Mouse (Mus musculus) retina, embryonic 14.5 days (tissue): ENCODE data around the gene Slc9b2.
A peak's percentile ranks its signal among the peaks of the same experiment; 100 is the strongest.

Experiments
- DNase-seq: peaks from one replicate; pipeline ENCODE4 v3.0.0-alpha.2; 2015; ENCODE audit warnings: low spot score

Slc9b2 gene

DNA sequence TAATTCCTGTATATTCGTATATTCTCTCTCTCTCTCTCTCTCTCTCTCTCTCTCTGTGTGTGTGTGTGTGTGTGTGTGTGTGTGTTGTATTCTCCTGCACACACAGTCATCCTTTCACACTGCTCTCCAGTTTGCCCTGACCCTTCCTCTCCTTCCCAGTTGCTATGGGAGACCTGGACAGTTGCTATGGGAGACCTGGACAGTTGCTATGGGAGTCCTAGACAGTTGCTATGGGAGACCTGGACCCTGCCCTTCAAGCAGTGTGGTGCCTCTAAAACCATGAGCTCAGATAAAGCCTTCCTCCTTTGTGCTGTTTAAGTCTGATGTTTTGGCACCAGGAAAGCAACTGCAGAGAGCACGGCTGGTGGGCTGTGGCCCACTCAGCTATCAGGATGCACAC lies 6.2 kb downstream of the Slc9b2 start:
- DNase-seq: no peak

DNA sequence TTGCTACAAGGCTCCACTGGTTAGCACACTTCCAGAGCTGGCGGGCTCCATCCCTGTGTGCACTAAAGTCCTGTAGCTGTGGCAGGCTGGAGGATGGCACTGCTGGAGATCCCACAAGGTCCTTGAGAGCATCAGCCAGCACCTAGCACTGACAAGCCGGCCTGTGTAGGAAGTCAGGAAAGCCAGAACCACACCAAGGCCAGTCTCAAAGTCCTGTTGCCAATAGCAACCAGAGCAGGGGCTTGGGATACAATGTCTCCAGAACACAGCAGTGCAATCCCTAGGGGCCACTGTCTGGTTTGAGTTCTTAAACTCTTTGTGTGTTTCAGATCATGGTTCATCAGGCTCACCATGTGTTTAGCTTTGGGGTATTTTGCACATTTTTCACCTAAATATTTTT lies 7.3 kb downstream of the Slc9b2 start:
- DNase-seq: no peak

DNA sequence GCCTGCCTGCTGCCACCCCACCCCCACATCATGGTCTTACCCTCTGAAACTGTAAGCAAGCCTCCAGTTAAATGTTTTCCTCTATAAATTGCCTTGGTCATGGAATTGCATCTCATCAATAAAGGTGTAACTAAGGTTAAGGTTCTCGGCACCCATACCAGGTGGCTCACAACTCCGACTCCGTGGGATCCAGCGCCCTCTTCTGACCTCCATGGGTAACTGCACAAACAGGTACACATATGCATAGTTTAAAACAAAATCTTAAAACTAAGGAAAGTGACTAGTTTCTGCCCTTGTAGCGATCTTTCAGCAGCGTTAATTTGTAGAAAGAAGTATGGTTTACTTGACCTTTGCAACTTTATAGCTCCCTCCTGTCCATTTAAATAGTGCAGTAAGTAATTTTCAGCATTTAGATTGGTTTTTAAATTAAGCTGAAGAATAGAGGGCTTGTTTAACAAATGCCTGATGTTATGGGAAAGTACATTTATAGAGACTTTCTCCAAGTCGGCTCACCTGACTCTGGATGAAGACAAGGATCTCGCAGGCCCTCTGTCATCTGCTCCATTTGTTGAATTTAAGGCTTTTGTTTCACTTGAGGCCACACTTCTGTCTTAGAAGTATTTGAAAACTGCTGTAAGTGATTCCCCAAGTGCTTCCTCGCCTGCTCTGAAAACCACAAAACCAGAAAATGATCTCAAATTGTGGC lies 8.4 kb downstream of the Slc9b2 start:
- DNase-seq: no peak

DNA sequence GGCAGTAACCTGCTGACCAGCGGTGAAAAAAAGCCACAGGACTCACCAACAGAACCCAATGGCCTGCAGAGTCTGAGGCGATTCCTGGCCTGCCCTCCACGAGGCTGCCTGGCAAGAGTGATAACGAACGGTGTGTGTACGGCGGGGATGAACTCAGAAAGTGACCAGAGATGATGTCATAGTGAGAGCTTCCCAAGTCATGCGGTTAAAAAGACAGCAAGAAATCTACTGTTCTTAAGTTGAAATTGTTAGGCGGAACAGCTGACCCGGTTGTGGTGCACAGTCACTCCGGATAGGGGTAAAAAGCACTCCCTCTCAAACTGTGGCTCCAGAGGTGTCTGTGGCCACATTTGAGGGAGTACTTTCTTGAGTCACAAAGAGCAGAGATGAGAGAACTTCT lies 10.8 kb downstream of the Slc9b2 start:
- no peak for DNase-seq

DNA sequence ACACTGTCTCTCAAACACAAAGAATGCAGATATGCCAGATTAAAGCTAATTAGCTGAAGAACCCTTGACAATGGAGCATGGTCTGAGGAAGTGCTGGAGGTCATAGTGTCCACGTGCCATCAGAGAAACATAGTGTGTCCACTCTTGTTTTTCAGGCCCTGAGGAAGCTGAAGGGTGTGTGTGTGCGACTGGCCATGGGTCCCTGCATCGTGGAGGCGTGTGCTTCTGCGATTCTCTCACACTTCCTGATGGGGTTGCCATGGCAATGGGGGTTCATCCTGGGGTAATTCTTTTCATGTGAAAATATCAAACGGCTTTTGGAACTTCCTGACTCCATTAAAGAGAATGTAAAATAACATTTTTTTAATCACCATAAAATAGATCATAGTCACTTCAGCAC lies 16.9 kb downstream of the Slc9b2 start:
- DNase-seq: no peak

DNA sequence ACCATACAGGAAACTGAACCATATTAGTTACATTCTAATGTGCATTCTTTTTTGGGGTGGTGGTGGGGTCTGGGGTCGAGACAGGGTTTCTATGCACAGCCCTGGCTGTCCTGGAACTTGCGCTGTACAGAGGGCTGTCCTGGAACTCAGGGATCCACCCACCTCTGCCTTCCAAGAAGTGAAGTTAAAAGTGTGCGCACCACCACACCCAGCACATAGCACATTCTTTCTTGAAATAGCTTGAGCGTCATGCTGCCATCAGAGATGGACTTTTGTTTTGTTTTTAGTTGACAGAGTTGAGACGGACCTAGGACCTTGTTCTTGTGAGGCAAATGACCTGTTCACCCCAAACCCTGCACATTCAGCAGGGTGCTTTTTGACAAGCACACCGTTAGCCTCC lies 19.7 kb downstream of the Slc9b2 start:
- DNase-seq: no peak

DNA sequence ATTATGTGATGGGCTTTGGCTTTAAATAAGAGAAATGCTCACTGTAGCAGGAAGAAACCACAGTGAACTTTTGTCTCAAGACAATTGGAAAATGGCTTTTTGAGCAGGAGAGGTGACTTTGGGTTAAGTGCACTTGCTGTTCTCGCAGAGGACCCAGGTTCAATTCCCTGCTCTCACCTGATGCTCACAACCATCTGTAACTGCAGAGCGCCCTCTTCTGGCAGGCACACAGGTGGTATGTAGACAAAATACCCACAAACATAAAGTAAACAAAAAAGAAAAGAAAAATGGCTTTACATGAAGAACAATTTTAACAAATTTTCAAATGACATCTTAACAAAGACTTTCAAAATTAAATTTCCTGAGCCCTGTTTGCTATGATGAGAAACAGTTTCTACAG lies 20.1 kb downstream of the Slc9b2 start:
- DNase-seq: no peak

DNA sequence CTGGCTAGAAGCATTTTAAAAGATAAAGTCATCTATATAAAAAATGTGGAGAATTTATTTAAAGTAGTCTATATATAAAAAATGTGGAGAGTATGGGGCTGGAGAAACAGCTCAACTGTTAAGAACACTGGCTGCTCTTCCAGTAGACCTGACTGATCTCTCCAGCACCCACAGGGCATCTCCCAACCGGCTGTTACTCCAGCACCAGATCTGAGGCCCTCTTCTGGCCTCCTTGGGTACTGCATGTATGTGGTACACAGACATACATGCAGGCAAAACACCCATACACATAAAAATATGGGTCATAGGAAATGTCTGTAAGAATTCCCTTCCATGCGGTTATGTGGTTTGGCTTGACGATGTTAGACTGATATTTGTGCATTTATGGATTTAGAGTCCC lies 21.1 kb downstream of the Slc9b2 start:
- peak; percentile 67 for DNase-seq

DNA sequence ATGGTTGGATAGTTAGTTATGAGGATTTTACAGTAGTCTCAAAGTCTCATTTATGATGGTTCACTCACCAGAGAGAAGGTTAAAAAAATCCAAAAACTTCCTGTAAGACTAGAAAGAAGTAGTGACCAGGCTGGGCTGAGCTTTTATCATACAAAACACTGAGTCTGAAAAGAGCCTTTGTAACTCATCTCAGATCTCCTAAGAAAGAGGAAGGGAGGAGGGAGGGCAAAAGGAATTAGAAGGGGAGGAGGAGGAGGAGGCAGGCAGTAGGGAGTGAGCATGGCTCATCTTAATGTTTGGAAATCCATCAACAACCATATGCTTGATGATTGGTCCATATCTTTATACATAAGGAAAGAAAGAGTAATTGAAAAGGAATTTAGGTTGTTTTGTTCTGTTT lies 25.2 kb downstream of the Slc9b2 start:
- DNase-seq: no peak

DNA sequence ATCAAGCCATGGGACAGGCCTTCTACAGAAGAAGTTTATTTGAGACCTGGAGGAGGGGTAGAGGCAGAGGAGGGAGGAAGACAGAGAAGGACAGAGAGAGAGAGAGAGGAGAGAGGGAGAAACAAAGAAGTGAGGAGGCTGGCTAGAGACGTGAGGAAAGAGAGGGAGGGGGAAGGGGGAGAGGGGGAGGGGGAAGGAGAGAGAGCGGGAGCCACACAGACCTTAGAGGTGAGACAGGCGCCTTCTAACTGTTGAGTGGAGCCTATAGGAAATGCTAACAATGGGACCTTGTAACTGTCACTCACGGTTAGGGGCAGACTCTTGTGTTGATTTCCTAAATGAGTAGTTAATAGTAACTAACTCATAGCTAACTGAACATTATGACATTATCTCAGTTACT lies 26.3 kb downstream of the Slc9b2 start:
- no peak for DNase-seq

DNA sequence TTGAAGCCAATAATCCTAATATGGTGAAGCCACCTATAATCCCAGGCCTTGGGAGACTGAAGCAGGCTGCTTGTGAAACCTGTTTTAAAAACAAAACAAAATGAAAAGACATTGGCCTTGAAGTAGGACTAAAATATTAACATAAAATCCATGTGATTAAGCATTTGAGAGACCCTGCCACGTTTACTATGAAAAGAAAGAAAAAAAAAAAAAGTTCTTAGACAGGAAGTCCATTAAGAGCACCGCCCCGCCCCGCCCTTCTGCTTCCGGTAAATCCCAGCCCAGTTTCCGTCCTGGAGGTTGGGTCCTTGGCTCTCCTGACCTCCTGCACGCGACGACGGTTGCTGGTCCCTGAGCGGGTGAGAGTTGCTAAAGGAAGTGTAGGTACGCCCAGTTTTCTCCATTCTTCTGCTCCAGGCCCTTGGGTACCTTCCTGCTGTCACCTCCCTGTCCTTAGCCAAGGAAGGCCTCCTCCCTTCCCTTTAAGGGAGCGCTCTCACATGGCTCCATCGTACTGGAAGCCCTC lies 40.3 kb downstream of the Slc9b2 start, which contains the start of gene Slc9b1:
TSS of gene Slc9b1 (plus strand) at position 291 of the 526 bp plus-strand sequence.
- DNase-seq: no peak

DNA sequence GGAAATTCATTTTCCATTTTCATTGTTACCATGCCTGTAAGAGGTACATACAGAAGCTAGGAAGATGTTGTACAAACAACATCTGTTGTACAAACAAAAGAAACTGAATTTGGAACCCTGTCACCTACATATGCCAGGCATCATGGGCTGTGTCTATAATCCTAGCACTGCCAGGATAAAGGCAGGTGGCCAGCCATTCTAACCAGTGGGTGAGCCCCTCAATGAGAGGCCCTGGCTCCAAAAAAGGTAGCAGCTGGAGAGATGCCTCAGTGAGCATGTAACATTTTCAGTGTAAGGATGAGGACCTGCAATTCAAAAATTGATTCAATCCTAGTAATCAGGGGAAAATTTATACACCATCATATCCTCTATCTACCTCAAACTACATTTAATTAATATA lies 41.5 kb downstream of the Slc9b2 start:
- DNase-seq: no peak

DNA sequence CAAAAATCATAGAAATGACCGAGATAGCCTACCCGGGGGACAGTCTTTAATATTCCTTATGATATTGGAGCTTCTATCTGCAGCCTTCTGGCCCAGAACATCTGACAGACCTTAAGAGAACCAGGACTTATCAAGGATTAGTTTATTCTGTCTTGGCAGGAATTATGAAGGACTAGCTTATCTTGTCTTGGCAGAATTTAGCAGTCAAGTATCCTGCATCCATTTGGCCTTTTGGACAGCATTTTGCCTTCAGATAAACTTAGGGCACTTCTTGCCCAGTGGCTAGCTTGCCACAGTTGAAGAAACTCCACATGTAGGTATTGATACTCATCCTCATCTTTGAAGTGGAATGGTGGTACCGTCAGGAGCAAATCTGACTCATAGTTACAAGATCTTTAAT lies 44.4 kb downstream of the Slc9b2 start:
- no peak for DNase-seq

DNA sequence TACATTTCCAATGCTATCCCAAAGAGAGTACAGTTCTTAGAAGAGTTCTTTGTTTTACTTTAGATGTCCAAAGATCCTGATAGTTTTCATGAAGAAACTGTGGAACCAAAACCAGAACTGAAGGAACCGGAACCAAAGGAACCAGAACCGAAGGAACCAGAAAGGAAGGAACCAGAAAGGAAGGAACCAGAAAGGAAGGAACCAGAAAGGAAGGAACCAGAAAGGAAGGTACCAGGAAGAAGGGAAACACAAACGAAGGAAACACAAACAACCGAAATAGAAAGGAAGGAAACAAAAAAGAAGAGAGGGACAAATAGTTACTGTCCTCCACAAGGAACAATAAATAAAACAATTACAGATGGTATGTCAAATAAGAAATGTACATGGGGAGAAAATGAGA lies 49.9 kb downstream of the Slc9b2 start:
- no peak for DNase-seq

DNA sequence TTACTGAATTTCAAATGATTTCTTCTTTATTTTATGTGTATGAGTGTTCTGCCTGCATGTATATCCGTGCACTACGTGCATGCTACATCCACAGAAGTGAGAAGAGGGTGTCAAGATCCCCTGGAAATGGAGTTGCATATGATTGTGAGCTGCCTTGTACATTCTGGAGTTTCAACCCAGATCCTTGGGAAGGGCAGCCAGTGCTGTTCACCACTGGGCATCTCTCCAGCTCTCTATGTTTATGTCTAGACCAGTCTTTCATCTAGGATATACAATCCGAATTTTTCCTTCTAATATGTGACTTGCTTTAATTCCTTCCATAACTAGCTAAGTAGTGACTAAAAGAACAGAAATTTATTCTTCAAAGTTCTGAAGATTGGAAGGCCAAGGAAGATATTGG lies 68.3 kb downstream of the Slc9b2 start:
- DNase-seq: no peak

DNA sequence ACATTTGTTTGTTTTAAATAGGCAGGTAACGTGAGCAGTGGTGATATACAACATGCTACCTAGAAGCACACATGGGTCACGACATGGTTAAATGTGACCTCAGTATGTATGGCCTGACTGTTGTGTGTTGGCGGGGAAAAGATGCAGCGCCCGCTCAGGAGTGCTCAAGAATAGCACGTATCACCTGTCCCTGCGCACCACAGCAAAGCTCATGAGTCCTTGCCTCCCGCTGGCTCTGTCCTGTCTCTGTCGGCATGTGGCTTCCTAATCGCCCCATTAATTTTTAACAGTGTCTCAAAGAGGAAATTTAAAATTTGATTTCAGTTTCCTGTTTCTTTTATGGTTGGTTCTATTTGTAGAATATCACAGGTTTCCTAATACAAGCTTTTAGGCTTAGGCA lies 69.9 kb downstream of the Slc9b2 start:
- no peak for DNase-seq

DNA sequence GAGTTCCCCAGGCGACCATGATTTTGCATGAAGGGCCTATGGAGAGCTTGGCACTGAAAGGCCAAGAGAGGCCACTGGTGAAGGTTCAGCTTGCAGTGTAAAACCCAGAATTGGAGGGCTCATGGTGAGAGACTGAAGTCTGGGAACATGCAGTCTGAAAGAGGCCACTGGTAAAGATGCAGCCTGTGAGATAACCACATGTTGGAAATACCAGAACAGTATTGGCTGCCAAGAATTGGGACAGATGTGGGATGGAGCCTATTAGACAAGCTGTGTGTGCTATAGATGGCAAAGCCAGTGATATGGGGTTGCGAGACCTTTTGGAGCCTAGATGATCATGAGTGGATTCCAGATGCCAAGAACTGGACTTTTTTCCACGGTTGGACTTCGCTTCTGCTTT lies 72.4 kb downstream of the Slc9b2 start:
- no peak for DNase-seq

DNA sequence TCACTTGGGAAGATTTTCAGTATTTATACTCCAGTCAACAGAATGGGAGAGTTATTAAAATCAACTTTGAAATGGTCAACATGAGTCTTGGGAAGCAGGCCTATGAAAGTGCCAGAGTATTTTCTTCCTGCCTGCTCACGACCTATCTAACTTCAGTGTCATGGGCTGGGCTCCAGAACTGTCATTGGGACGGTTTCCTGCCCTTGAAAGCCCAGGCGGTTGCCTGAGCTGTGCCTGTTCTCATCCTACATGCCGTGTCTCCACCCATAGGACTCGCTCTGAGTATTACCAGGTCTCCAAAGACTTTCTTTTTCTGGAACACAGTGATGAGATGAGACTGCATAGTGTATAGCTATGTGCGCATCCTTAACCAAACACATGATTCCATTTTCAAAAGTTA lies 85.7 kb downstream of the Slc9b2 start:
- no peak for DNase-seq
